Mouse (Mus musculus) effector memory CD4-positive, alpha-beta T cell, adult 7 months (primary cell): Measurements from ENCODE around the gene Zfp472. TPM values are rescaled to one million over a fixed set of nuclear protein-coding genes. Genes with fewer than 3 reads are reported as not detected.

ENCODE experiments used
- polyA plus RNA-seq: library from polyadenylated mRNA; unstranded; fragments of 100-300 nt; shearing (Covaris generic); gene quantifications from one replicate; pipeline ENCODE4 v1.2.1, GENCODE M21; 2017

Gene Zfp472
- 15.9 TPM for polyA plus RNA-seq

GRCm38 (mm10) chr17:32965623-32966290 lies at the start of gene Zfp472:
Zfp472 (plus strand) TSS chr17:32965814.

GRCm38 (mm10) chr17:32917131-32917530 lies 48.5 kb upstream of the Zfp472 start, which contains the start of gene Cyp4f14:
Cyp4f14 (minus strand) TSS chr17:32917342.

GRCm38 (mm10) chr17:32947215-32947914 lies 18.2 kb upstream of the Zfp472 start, which contains the start of gene Cyp4f13:
Cyp4f13 (minus strand) TSS chr17:32947402.

GRCm38 (mm10) chr17:32992699-32993474 lies 27.3 kb downstream of the Zfp472 start, which contains the start of gene Zfp952:
Zfp952 (plus strand) TSS chr17:32993129.

Other genes with a start within 250 kb of the Zfp472 start
- 33.0 TPM for gene Zfp871, start 177.5 kb upstream of the Zfp472 start, polyA plus RNA-seq
- gene Zfp811, start 155.9 kb upstream of the Zfp472 start, polyA plus RNA-seq: 0.15 TPM
- gene Zfp799, start 135.6 kb upstream of the Zfp472 start, polyA plus RNA-seq: 1.5 TPM
- not detected for gene Zfp870, start 74.2 kb upstream of the Zfp472 start, polyA plus RNA-seq
- not detected for gene Cyp4f14, start 48.5 kb upstream of the Zfp472 start, polyA plus RNA-seq
- 40.3 TPM for gene Cyp4f13, start 18.4 kb upstream of the Zfp472 start, polyA plus RNA-seq
- 5.7 TPM for gene Zfp952, start 27.3 kb downstream of the Zfp472 start, polyA plus RNA-seq
- gene Zfp763, start 67.6 kb downstream of the Zfp472 start, polyA plus RNA-seq: 1.7 TPM
- not detected for gene 4921501E09Rik, start 102.2 kb downstream of the Zfp472 start, polyA plus RNA-seq
- 0.74 TPM for gene Zfp563, start 123.5 kb downstream of the Zfp472 start, polyA plus RNA-seq
- 0.20 TPM for gene Morc2b, start 173.9 kb downstream of the Zfp472 start, polyA plus RNA-seq
- gene Olfr55, start 202.6 kb downstream of the Zfp472 start, polyA plus RNA-seq: not detected
- not detected for gene Olfr239, start 225.5 kb downstream of the Zfp472 start, polyA plus RNA-seq